Mouse (Mus musculus) G1E (cell line): ENCODE results near the gene Syt5. TPM values are rescaled to one million over a fixed set of nuclear protein-coding genes. Genes with fewer than 3 reads are reported as not detected.

Experiments
- ATAC-seq: 2 replicates; pipeline ENCODE4 v1.8.0; 2016; ENCODE audit warnings: mild to moderate bottlenecking; ENCODE audit not compliant: insufficient number of reproducible peaks, poor library complexity, low FRiP score, severe bottlenecking; ENCODE audit errors: extremely low read depth
- DNase-seq: peaks from one replicate; pipeline ENCODE4 v3.0.0; 2012; ENCODE audit warnings: low spot score
- H3K27me3 ChIP-seq: 2 replicates; pipeline ENCODE4 v1.6.1; 2012; ENCODE audit warnings: mild to moderate bottlenecking, low read length, inconsistent platforms; ENCODE audit not compliant: insufficient read depth
- H3K36me3 ChIP-seq: replicated peaks from 2 replicates; pipeline ENCODE3; 2012; ENCODE audit warnings: mild to moderate bottlenecking, inconsistent platforms
- H3K4me1 ChIP-seq: 2 replicates; pipeline ENCODE4 v1.6.1; 2012; ENCODE audit warnings: low read depth, low read length, inconsistent platforms, mixed read lengths; ENCODE audit not compliant: insufficient read depth
- H3K4me3 ChIP-seq: 2 replicates; pipeline ENCODE4 v1.5.1; 2012; ENCODE audit warnings: low read depth, mild to moderate bottlenecking, inconsistent platforms, low read length, moderate library complexity, mixed read lengths
- H3K9me3 ChIP-seq: replicated peaks from 2 replicates; pipeline ENCODE4 v1.6.1; 2012; ENCODE audit warnings: inconsistent platforms
- CTCF ChIP-seq: IDR thresholded peaks from 2 replicates; pipeline ENCODE4 v1.5.1; 2012; ENCODE audit warnings: low read depth, low read length, inconsistent platforms, mixed read lengths
- GATA1 ChIP-seq: IDR thresholded peaks from 2 replicates; pipeline ENCODE4 v1.6.1; 2012; ENCODE audit warnings: borderline replicate concordance, low read length, inconsistent platforms, mixed read lengths
- GATA2 ChIP-seq: IDR thresholded peaks from 2 replicates; pipeline ENCODE4 v1.6.1; 2012; ENCODE audit warnings: low read depth, low read length, inconsistent platforms, borderline replicate concordance
- POLR2AphosphoS5 ChIP-seq: IDR thresholded peaks from 2 replicates; pipeline ENCODE4 v1.6.1; 2012; ENCODE audit warnings: low read depth, low read length, inconsistent platforms; ENCODE audit not compliant: insufficient replicate concordance
- TAL1 ChIP-seq: conservative IDR thresholded peaks from 2 replicates; pipeline ENCODE4 v1.6.1; 2012; ENCODE audit warnings: low read depth, low read length, inconsistent platforms, mixed read lengths
- polyA plus RNA-seq: library from polyadenylated mRNA; stranded (reverse); fragments of >175 nt; gene quantifications from 2 replicates; pipeline ENCODE4 v1.2.3, GENCODE M21; 2012
- total RNA-seq, 2 experiments: library from RNA; stranded (forward) in 1 of 2; stranded (reverse) in 1 of 2; fragments of 200-1000 nt in 1 of 2; fragments of >200 nt in 1 of 2; fragmentation: Nextera tagmentation in 1 of 2; gene quantifications; 2 replicates each; pipeline ENCODE4 v1.2.3; 2014 to 2017

Syt5 gene
- total and polyA plus RNA-seq, 3 experiments: not detected

DNA sequence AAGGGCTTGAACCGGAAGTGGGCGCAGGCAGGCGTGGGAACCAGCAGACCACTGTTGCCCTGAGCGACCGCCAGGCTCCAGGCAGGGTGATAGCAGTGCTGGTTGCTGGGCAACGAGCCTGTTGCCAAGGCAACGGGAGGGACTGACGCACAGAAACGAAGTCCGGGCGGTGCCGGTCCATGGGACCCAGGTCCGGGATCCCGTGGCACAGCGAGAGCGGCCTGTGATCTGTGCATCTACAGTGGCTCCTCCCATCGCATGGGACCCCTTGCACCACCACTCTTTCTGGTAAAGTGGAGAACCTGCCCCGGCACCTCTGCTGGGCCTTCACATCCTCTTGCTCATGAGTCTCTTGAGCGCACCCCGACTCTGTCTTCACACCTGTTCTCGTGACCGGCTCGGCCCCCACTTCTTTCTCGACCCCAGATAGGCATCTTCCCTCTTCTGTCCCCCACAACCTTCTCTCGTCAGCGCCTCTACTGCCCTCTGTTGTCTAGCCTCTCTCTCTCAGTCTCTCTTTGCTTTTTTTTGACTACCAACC is 680 bp downstream of the Syt5 start:
- ATAC-seq (no peak), DNase-seq (no peak)
- H3K9me3 ChIP-seq: no peaks in the 10 kb centered on the region
- H3K27me3 ChIP-seq: peaks cover 14% of the 10 kb centered on the region; the same call in 1 of the 2 replicates
- no peaks in the 10 kb centered on the region for H3K36me3 ChIP-seq
- H3K4me3 ChIP-seq: no peak overlapping the region
- H3K4me1 ChIP-seq: peaks cover 2% of the 10 kb centered on the region
- TF ChIP-seq POLR2AphosphoS5 (no peak), CTCF (no peak), GATA1 (no peak), TAL1 (no peak), GATA2 (no peak)

DNA sequence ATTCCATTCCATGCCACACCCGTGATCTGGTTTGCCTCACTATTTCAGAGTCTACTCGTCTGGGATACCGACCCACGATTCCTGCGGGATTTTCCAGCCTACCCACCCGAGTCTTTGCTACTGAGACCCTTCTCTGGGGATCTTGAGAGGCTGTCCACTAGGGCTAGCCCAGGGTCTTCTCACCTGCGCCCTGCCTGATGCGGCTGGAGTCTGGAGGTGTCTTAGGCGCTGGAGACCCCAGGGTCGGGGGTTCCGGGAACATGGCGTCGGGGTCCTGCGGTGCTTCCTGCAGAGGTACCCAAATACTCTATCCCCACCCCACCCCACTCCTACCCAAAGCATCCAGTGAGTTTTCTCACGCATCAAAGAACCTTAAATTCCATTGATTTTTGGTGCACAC is 1.3 kb downstream of the Syt5 start:
- no peak for DNase-seq
- Histone ChIP-seq H3K4me1 (peaks cover 2% of the 10 kb centered on the region), H3K27me3 (peaks cover 14% of the 10 kb centered on the region; the same call in 1 of the 2 replicates), H3K4me3 (no peak overlapping the region), H3K9me3 (no peaks in the 10 kb centered on the region), H3K36me3 (no peaks in the 10 kb centered on the region)
- TF ChIP-seq CTCF (no peak), POLR2AphosphoS5 (no peak), GATA1 (no peak), TAL1 (no peak), GATA2 (no peak)
- ATAC-seq: no peak

DNA sequence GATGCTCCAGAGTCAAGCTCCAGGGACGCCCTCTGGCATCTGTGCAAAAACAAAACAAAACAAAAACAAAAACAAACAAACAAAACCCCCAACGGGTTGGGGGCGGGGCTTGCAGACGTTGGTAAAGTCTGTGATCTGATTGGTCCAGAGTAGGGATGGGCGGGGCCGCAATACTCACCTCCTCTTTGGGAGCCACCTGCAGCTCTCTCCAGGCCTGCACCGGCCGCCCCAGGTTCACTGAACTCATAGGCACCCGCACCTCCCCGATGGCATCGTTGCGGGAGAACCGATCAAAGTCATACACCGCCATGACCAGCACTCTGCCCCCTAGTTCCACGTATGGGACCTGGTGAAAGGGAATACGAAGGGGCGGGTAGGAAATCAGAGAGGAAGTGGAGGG is 5.3 kb downstream of the Syt5 start:
- DNase-seq (no peak), ATAC-seq (no peak)
- TF ChIP-seq GATA1 (no peak), POLR2AphosphoS5 (no peak), GATA2 (no peak), CTCF (no peak), TAL1 (no peak)
- Histone ChIP-seq H3K4me3 (no peak overlapping the region), H3K4me1 (peaks cover under 1% of the 10 kb centered on the region; the same call in 1 of the 2 replicates), H3K27me3 (peaks cover 11% of the 10 kb centered on the region; the same call in 1 of the 2 replicates), H3K36me3 (no peaks in the 10 kb centered on the region), H3K9me3 (no peaks in the 10 kb centered on the region)

DNA sequence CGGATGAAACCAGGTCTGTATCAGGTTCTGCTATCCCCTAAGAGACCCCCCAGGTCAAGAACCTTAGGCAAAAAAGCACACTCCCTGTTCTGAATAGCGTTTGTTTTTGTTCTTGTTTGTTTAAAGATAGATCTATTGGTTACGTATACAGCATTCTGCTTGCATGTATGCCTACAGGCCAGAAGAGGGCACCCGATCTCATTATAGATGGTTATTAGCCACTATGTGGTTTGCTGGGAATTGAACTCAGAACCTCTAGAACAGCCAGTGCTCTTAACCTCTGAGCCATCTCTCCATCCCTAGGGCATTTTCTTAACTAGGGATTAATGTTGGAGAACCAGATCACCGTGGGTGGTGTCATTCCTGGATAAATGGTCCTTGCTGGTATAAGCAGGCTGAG is 6.0 kb downstream of the Syt5 start:
- Histone ChIP-seq H3K9me3 (no peaks in the 10 kb centered on the region), H3K4me1 (no peaks in the 10 kb centered on the region), H3K4me3 (no peak overlapping the region), H3K36me3 (no peaks in the 10 kb centered on the region), H3K27me3 (peaks cover 5% of the 10 kb centered on the region; the same call in 1 of the 2 replicates)
- DNase-seq (no peak), ATAC-seq (no peak)
- TF ChIP-seq POLR2AphosphoS5 (no peak), TAL1 (no peak), GATA1 (no peak), CTCF (no peak), GATA2 (no peak)

GRCm38 (mm10) chr7:4539019-4539418 is 8.3 kb downstream of the Syt5 start:
- Histone ChIP-seq H3K27me3 (peaks cover 11% of the 10 kb centered on the region; the same call in 1 of the 2 replicates), H3K4me1 (no peaks in the 10 kb centered on the region), H3K36me3 (no peaks in the 10 kb centered on the region), H3K9me3 (no peaks in the 10 kb centered on the region), H3K4me3 (no peak overlapping the region)
- no peak for ATAC-seq
- no peak for DNase-seq
- no peak for TF ChIP-seq POLR2AphosphoS5
- no peak for TF ChIP-seq GATA2
- no peak for TF ChIP-seq GATA1
- no peak for TF ChIP-seq TAL1
- no peak for TF ChIP-seq CTCF

DNA sequence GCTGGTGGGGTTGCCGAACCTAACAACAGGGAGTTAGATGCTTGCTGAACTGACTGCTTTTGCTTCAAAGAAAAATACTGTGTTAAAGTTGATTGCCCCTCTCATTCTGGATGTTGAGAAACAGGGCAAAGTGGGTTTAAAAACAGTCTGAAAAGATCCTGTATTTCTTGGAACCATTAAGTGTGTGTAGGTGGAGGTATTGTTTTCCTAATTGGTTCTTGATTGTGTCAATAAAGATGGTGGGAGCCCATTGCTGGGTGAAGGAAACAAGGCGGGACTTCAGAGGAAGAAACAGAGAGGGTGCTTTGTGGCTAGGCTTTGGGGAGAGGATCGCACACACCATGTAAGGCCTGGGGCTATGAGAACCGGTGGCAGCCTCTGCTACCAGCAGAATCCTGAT is 10.2 kb downstream of the Syt5 start:
- no peaks in the 10 kb centered on the region for H3K36me3 ChIP-seq
- H3K4me3 ChIP-seq: no peak overlapping the region
- peaks cover 17% of the 10 kb centered on the region for H3K27me3 ChIP-seq
- ATAC-seq (no peak), DNase-seq (no peak)
- TF ChIP-seq GATA2 (no peak), GATA1 (no peak), CTCF (no peak), POLR2AphosphoS5 (no peak), TAL1 (no peak)
- H3K4me1 ChIP-seq: no peaks in the 10 kb centered on the region
- no peaks in the 10 kb centered on the region for H3K9me3 ChIP-seq

DNA sequence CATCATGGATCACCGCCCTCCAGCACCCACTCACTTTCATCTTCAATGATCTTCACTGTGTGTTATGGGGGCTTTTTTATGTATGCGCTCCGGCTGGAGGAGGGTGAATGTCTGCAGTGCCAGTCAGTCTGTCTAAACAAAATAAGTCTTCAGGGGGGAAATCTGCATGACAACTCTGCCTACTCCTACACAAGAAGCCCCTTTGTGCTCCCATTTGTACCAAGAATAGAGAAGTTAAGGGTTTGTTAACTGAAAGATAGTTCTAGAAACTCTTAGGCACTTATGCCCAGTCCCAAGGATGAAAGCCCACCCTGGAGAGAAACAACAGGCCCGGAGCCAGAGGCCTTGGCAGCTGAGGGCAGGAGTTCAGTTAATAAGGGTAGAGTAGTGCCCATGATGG is 11.0 kb downstream of the Syt5 start:
- Histone ChIP-seq H3K36me3 (no peaks in the 10 kb centered on the region), H3K9me3 (no peaks in the 10 kb centered on the region), H3K4me3 (no peak overlapping the region), H3K27me3 (peaks cover 24% of the 10 kb centered on the region), H3K4me1 (no peaks in the 10 kb centered on the region)
- no peak for DNase-seq
- TF ChIP-seq GATA1: no peak
- TF ChIP-seq POLR2AphosphoS5: no peak
- no peak for TF ChIP-seq TAL1
- no peak for TF ChIP-seq GATA2
- no peak for TF ChIP-seq CTCF
- no peak for ATAC-seq
